Mouse (Mus musculus) liver, adult 2 months (tissue): ENCODE data around the gene Ankrd11.

ENCODE experiments used
- CTCF ChIP-seq: fragments of 200-500 bp; IDR thresholded peaks from 2 replicates; pipeline ENCODE4 v1.5.1; 2011; ENCODE audit warnings: low read depth, low read length, control low read depth
- POLR2A ChIP-seq: fragments of 200-500 bp; IDR thresholded peaks from 2 replicates; pipeline ENCODE4 v1.6.1; 2011; ENCODE audit warnings: low read length, control low read depth; ENCODE audit not compliant: insufficient read depth; ENCODE audit errors: extremely low read depth

DNA sequence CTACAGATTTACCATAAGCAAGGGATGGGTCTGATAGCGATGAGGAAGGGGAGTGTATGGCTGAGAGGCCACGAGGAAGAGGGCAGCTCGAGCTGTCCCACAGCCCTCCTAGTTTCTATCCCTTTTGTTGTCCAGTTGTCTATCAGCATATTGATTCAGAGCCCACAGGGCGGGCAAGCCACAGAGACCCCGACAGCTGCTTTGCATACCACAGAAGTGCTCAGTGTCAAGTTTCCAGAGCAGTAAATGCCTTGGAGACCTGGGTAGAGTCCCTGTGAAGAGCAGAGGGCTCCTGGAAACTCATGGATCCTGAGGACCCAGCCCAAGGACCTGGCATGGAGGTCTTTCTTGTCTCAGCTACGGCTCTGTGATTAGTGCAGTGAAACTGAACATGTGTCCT is 40.9 kb upstream of the Ankrd11 start:
- TF ChIP-seq CTCF, result no peak
- TF ChIP-seq POLR2A, result no peak
